In genomic region chr3:98435030-98435429, GRCm38 (mm10) we compare ENCODE assay signal across 25 mouse cellular contexts. TPM values are rescaled to one million over a fixed set of nuclear protein-coding genes. Genes with fewer than 3 reads are reported as not detected.
"Had no signal": no experiment of that assay in that cellular context is flagged by ENCODE, and none has a peak within 500 bp of the region (broad histone marks: within the 10 kb centered on the region; RNA-seq: fewer than 3 reads in every experiment).

No protein-coding gene starts in this region.

- DNase-seq: kidney, adult 18-20 months; layer of hippocampus, adult 9-11 months; liver; lung, adult 18-20 months; lung, postnatal 10 days; lung, postnatal 36 days; thymus, adult 18-20 months; thymus, postnatal 36 days had no signal

- H3K36me3 ChIP-seq: limb, embryonic 10.5 days; limb, embryonic 13.5 days; liver, embryonic 12.5 days; liver, embryonic 15.5 days; lung, embryonic 15.5 days had no signal

- H3K4me2 ChIP-seq: limb, embryonic 13.5 days; liver, embryonic 12.5 days; liver, embryonic 15.5 days; lung, embryonic 15.5 days; midbrain, embryonic 11.5 days had no signal

- H3K9me3 ChIP-seq: limb, embryonic 10.5 days; liver, embryonic 12.5 days; liver, embryonic 15.5 days; lung, embryonic 15.5 days had no signal

- H3K4me3 ChIP-seq: layer of hippocampus, adult 2 months; limb, embryonic 10.5 days; limb, embryonic 13.5 days; liver, embryonic 12.5 days; liver, embryonic 15.5 days; lung, embryonic 15.5 days had no signal

- H3K27ac ChIP-seq: layer of hippocampus, adult 2 months; limb, embryonic 10.5 days; limb, embryonic 13.5 days; liver, embryonic 12.5 days; liver, embryonic 15.5 days; lung, embryonic 15.5 days had no signal

- H3K9ac ChIP-seq: limb, embryonic 13.5 days; liver, embryonic 12.5 days; liver, embryonic 15.5 days; lung, embryonic 15.5 days had no signal

- H3K4me1 ChIP-seq: limb, embryonic 13.5 days; liver, embryonic 12.5 days; liver, embryonic 15.5 days; lung, embryonic 15.5 days had no signal

- H3K27me3 ChIP-seq: lung, embryonic 15.5 days had no signal

- ATAC-seq: inflammation-experienced regulatory T-cells, adult 6 months; liver, embryonic 12.5 days; midbrain, embryonic 16.5 days had no signal

RNA-seq across cellular contexts. Expression of gene Gm4450, which starts 21.9 kb away (rescaled TPM):
- total RNA-seq: layer of hippocampus, adult 2 months; layer of hippocampus, postnatal 25 days; left cerebral cortex, adult 18-20 months; left cerebral cortex, postnatal 25 days; megakaryocyte-erythroid progenitor cell, adult 5-6 weeks had no signal
- polyA plus RNA-seq: inflammation-experienced regulatory T-cells, adult 6 months; large intestine, adult 2 months; limb, embryonic 10.5 days; limb, embryonic 13.5 days; liver, embryonic 12.5 days; liver, embryonic 15.5 days; lung, embryonic 15.5 days; midbrain, embryonic 11.5 days; midbrain, embryonic 16.5 days; neural tube, embryonic 11.5 days; small intestine, adult 2 months; urinary bladder, adult 2 months had no signal

RNA-seq across cellular contexts. Expression of gene Zfp697, which starts 52.8 kb away (rescaled TPM):
- total RNA-seq: megakaryocyte-erythroid progenitor cell, adult 5-6 weeks had no signal
- polyA plus RNA-seq: inflammation-experienced regulatory T-cells, adult 6 months had no signal
